Mouse (Mus musculus) intestine, embryonic 15.5 days (tissue): ENCODE measurements around the gene Khdrbs1. TPM values are rescaled to one million over a fixed set of nuclear protein-coding genes. Genes with fewer than 3 reads are reported as not detected.

Experiments
- ATAC-seq: fragments of 200-750 bp; cut with Nextera tagmentation; 2 replicates; pipeline ENCODE4 v1.8.0; 2017; ENCODE audit warnings: moderate TSS enrichment, moderate library complexity
- H3K27ac ChIP-seq: fragments of 300-500 bp; sonication (generic); 2 replicates; pipeline ENCODE4 v1.5.1; 2015; ENCODE audit warnings: mild to moderate bottlenecking, inconsistent platforms
- H3K27me3 ChIP-seq: fragments of 300-500 bp; sonication (generic); replicated peaks from 2 replicates; pipeline ENCODE4 v1.6.1; 2015; ENCODE audit warnings: inconsistent platforms
- H3K36me3 ChIP-seq: fragments of 300-500 bp; sonication (generic); 2 replicates; pipeline ENCODE4 v1.6.1; 2015; ENCODE audit warnings: inconsistent platforms
- H3K4me1 ChIP-seq: fragments of 300-500 bp; sonication (generic); replicated peaks from 2 replicates; pipeline ENCODE4 v1.6.1; 2015; ENCODE audit warnings: inconsistent platforms
- H3K4me2 ChIP-seq: fragments of 300-500 bp; sonication (generic); replicated peaks from 2 replicates; pipeline ENCODE4 v1.6.1; 2015; ENCODE audit warnings: mild to moderate bottlenecking, inconsistent platforms
- H3K4me3 ChIP-seq: fragments of 300-500 bp; sonication (generic); replicated peaks from 2 replicates; pipeline ENCODE4 v1.5.1; 2015; ENCODE audit warnings: inconsistent platforms
- H3K9ac ChIP-seq: fragments of 300-500 bp; sonication (generic); 2 replicates; pipeline ENCODE4 v1.6.1; 2015; ENCODE audit warnings: inconsistent platforms
- H3K9me3 ChIP-seq: fragments of 300-500 bp; sonication (generic); 2 replicates; pipeline ENCODE4 v1.6.1; 2016; ENCODE audit warnings: inconsistent platforms
- WGBS: fragments of 180-500 bp; shearing (Covaris S2); methylation state at CpG from one replicate; pipeline ENCODE4 v1.1.7; 2015; 5-methylcytosine and 5-hydroxymethylcytosine counted together
- polyA plus RNA-seq: library from polyadenylated mRNA; unstranded; fragments of >200 nt; fragmentation: Nextera tagmentation; extraction: Ambion mirVana; gene quantifications from 2 replicates; pipeline ENCODE4 v1.2.1, GENCODE M21; 2015

Gene Khdrbs1
- polyA plus RNA-seq, 1 experiment from 2014 or later: 95.9 TPM

DNA sequence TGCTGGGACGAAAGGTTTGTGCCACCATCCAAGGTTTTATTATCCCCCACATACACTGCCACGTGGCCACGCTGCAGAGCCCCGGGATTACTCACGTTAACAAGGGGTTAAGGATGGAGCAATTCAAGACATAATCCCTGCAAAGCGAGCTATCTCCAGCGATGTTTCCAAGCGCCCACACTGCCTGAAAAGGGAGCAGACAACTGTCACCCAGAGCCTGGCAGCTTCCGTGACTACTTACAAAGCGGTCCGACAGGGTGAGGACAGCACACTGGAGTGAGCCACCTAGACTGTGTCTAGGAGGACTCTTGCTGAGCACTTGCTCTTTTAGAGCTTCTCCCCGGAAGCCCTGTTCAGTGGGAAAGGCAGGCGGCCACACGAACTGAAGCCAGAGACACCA, 87.3 kb downstream of the Khdrbs1 start:
- no peak overlapping the region for H3K4me3 ChIP-seq
- H3K4me2 ChIP-seq: no peak overlapping the region
- no peaks in the 10 kb centered on the region for H3K4me1 ChIP-seq
- no peaks in the 10 kb centered on the region for H3K9me3 ChIP-seq
- H3K27me3 ChIP-seq: no peaks in the 10 kb centered on the region
- no peak overlapping the region for H3K27ac ChIP-seq
- 90% methylated on average over 14 of the region's 14 CpGs for WGBS
- H3K9ac ChIP-seq: no peak overlapping the region
- no peak for ATAC-seq
- H3K36me3 ChIP-seq: peaks cover 45% of the 10 kb centered on the region

Other genes starting within 250 kb of the Khdrbs1 start
- 432 and 487 TPM in 2 replicates for gene Marcksl1, start 228.7 kb downstream of the Khdrbs1 start, polyA plus RNA-seq
- 200 and 203 TPM in 2 replicates for gene Hdac1, start 199.6 kb downstream of the Khdrbs1 start, polyA plus RNA-seq
- 7.6 and 9.7 TPM in 2 replicates for gene Lck, start 168.7 kb downstream of the Khdrbs1 start, polyA plus RNA-seq
- 3.0 and 3.3 TPM in 2 replicates for gene Fam167b, start 163.8 kb downstream of the Khdrbs1 start, polyA plus RNA-seq
- gene Eif3i, start 141.7 kb downstream of the Khdrbs1 start, polyA plus RNA-seq: 270 and 281 TPM in 2 replicates
- 170 and 198 TPM in 2 replicates for gene Tmem234, start 141.6 kb downstream of the Khdrbs1 start, polyA plus RNA-seq
- 1.1 and 2.1 TPM in 2 replicates for gene Dcdc2b, start 128.0 kb downstream of the Khdrbs1 start, polyA plus RNA-seq
- 24.9 and 26.7 TPM in 2 replicates for gene Iqcc, start 123.2 kb downstream of the Khdrbs1 start, polyA plus RNA-seq
- gene Ccdc28b, start 118.4 kb downstream of the Khdrbs1 start, polyA plus RNA-seq: 37.9 and 44.4 TPM in 2 replicates
- gene Txlna, start 101.2 kb downstream of the Khdrbs1 start, polyA plus RNA-seq: 57.4 and 60.8 TPM in 2 replicates
- gene Kpna6, start 69.5 kb downstream of the Khdrbs1 start, polyA plus RNA-seq: 14.1 and 14.2 TPM in 2 replicates
- 9.3 and 9.4 TPM in 2 replicates for gene Tmem39b, start 45.5 kb downstream of the Khdrbs1 start, polyA plus RNA-seq
- 307 and 411 TPM in 2 replicates for gene Ptp4a2, start 68.9 kb upstream of the Khdrbs1 start, polyA plus RNA-seq
- gene Spocd1, start 186.9 kb upstream of the Khdrbs1 start, polyA plus RNA-seq: 0.09 TPM in 1 of 2 replicates, not detected in the other
- gene Adgrb2, start 242.6 kb upstream of the Khdrbs1 start, polyA plus RNA-seq: 2.2 and 2.6 TPM in 2 replicates